Mouse (Mus musculus): ENCODE data around the gene Atf7. TPM values are rescaled to one million over a fixed set of nuclear protein-coding genes. Genes with fewer than 3 reads are reported as not detected.

The Atf7 gene
- polyA plus RNA-seq, 1 experiment from 2014 or later, result 13.7 TPM

DNA sequence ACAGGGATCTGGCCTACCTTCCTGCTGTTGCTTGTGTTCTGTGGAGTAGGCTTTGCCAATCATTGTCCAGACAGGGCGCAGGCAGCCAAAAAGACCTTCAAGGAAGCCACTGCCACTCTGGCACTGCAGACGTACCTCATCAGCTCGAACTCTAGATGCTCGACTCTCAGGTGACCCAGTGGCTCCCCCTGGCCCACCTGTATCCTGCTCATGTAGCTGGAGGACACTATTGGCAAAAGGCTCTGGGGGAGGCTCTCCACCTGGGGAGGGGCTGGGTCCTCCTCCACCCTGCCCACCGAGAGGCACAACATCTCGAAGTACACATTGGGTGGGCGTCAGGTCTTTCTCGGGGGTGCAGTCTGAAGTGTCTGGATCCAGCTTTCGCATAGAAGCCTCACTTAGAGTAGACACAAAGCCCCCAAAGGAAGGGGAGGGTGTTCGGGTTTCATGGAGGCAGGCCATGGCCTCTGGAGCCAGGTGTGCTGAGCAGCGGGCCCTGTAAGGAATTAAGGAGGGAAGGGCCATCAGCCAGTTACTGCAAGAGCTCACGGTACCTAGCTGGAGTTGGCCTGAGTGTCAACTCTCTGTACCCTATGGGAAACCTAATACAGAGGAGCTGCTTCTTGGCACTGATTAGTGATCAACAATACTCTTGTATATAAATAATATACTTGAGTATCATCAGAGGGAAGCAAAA is 120.0 kb downstream of the Atf7 start:
- H3K9me3 ChIP-seq (replicated peaks; ENCODE audit: control insufficient read depth, low read length), result no peaks in the 10 kb centered on the region
- no peaks in the 10 kb centered on the region; the same call in 1 of the 2 replicates for H3K4me1 ChIP-seq (ENCODE audit: control insufficient read depth, insufficient read depth, low read length)
- H3K4me2 ChIP-seq (ENCODE audit: low read depth, low read length), result no peak overlapping the region
- no peak overlapping the region for H3K4me3 ChIP-seq (ENCODE audit: low read depth, low read length)
- DNase-seq (ENCODE audit: low spot score), result no peak
- H3K9ac ChIP-seq (replicated peaks; ENCODE audit: low read length), result no peak overlapping the region
- WGBS, result 76% methylated on average over 12 of the region's 12 CpGs
- H3K27me3 ChIP-seq (ENCODE audit: control insufficient read depth, insufficient read depth, low read length), result no peaks in the 10 kb centered on the region
- H3K36me3 ChIP-seq (replicated peaks; ENCODE audit: control insufficient read depth, insufficient read depth, low read depth, low read length), result peaks cover 15% of the 10 kb centered on the region
- H3K27ac ChIP-seq (replicated peaks; ENCODE audit: low read depth, low read length), result no peak overlapping the region
- ATAC-seq (replicated peaks; ENCODE audit: insufficient number of reproducible peaks, low FRiP score, low TSS enrichment, low read depth), result no peak

DNA sequence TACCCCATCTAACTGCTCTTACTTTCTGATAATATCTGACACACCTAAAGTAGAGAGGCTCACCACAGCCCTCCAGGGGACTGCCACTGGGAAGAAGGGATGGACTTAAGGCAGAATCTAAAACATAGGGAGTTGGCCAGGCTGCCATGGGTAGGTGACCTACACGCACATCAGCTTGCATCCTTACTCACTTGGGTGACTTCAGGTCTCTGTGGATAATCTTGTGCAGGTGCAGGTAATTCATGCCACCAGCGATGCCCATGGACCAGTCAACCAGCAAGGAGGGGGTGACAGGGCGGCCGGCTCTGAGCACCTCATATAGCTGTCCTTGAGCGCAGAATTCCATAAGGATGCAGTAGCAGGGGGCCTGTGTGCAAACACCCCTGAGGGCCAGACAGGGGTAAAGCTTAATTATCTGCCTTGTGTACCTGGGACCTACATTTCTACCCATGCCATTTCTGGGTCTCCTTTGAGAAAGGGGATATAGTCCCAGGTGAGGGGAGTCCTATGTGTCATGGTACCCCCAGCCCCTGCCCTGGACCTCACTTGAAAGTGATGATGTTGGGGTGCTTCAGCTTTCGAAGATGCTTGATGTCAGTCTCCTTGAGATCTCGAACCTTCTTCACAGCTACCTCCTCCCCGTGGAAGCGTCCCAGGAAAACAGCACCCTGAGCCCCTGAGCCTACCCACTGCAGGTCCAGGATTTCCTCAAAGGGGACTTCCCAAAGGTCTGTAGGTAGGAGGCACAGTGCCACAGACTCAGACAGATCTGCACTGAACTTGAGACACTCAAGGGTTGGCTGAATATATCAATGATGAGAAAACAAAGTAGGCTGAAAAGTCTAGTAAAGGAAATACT is 121.1 kb downstream of the Atf7 start:
- no peaks in the 10 kb centered on the region for H3K27me3 ChIP-seq (ENCODE audit: control insufficient read depth, insufficient read depth, low read length)
- DNase-seq (ENCODE audit: low spot score) (no peak), ATAC-seq (replicated peaks; ENCODE audit: insufficient number of reproducible peaks, low FRiP score, low TSS enrichment, low read depth) (no peak; the same call in 1 of the 2 replicates)
- no peaks in the 10 kb centered on the region for H3K9me3 ChIP-seq (replicated peaks; ENCODE audit: control insufficient read depth, low read length)
- no peak overlapping the region for H3K9ac ChIP-seq (replicated peaks; ENCODE audit: low read length)
- no peak overlapping the region for H3K27ac ChIP-seq (replicated peaks; ENCODE audit: low read depth, low read length)
- no peak overlapping the region for H3K4me2 ChIP-seq (ENCODE audit: low read depth, low read length)
- H3K36me3 ChIP-seq (replicated peaks; ENCODE audit: control insufficient read depth, insufficient read depth, low read depth, low read length), result peaks cover 22% of the 10 kb centered on the region
- no peaks in the 10 kb centered on the region for H3K4me1 ChIP-seq (ENCODE audit: control insufficient read depth, insufficient read depth, low read length)
- 89% methylated on average over 9 of the region's 9 CpGs for WGBS
- no peak overlapping the region for H3K4me3 ChIP-seq (ENCODE audit: low read depth, low read length)

DNA sequence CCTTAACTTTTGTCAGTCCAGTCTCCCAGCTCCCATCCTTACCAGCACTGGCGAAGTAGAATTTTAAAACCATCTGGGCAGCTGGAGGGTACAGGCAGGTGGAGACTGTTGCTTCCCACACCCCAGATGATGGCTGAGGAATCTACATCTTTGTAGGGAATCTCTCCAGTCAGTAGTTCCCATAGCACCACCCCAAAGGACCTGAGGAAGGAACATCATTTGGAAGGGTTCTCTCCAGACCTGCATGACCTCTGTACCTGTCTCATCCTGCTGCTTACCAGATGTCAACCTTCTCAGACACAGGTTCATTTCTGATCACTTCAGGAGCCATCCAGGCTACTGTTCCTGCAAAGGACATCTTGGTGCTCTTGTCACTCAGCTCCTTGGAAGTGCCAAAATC is 121.8 kb downstream of the Atf7 start, which contains the start of gene Gm10337:
TSS of gene Gm10337 (plus strand) at position 276 of the 400 bp plus-strand sequence.
- Histone ChIP-seq H3K9me3 (replicated peaks; ENCODE audit: control insufficient read depth, low read length) (no peaks in the 10 kb centered on the region), H3K4me3 (ENCODE audit: low read depth, low read length) (no peak within 1 kb of the TSS), H3K27me3 (ENCODE audit: control insufficient read depth, insufficient read depth, low read length) (no peaks in the 10 kb centered on the region), H3K27ac (replicated peaks; ENCODE audit: low read depth, low read length) (no peak within 1 kb of the TSS), H3K9ac (replicated peaks; ENCODE audit: low read length) (no peak within 1 kb of the TSS), H3K4me1 (ENCODE audit: control insufficient read depth, insufficient read depth, low read length) (no peaks in the 10 kb centered on the region), H3K4me2 (ENCODE audit: low read depth, low read length) (no peak within 1 kb of the TSS), H3K36me3 (replicated peaks; ENCODE audit: control insufficient read depth, insufficient read depth, low read depth, low read length) (peaks cover 22% of the 10 kb centered on the region)
- 78% methylated on average over 1 of the region's 1 CpGs for WGBS
- no peak for ATAC-seq (replicated peaks; ENCODE audit: insufficient number of reproducible peaks, low FRiP score, low TSS enrichment, low read depth)
- DNase-seq (ENCODE audit: low spot score), result no peak

DNA sequence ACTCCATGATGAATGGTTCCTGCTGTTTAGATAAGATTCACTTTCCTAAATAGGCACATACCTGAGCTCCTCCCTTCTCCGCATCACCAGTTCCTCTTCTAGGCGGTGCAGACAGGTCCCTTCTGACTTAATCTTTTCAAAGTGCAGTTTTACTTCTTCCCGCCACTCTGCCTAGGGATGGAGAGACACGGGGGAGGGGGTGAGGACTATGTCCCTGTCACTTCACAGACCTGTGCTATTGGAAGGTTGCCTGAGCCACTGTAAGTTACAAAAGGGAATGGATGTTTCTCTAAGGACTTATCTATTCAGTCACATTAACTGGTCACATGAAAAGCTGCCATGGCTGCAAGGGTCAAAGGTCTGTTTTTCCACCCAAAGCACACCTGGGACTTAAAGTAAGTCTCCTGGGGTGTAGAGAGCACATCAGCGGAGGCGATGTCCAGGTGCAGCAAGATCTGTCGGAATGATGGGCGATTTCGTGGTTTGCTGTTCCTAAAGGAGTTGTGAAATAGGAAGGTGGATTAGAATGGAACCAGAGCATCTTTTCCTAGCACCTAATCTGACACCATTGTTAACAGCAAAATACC is 122.9 kb downstream of the Atf7 start:
- no peak overlapping the region for H3K4me3 ChIP-seq (ENCODE audit: low read depth, low read length)
- no peak for ATAC-seq (replicated peaks; ENCODE audit: insufficient number of reproducible peaks, low FRiP score, low TSS enrichment, low read depth)
- H3K27me3 ChIP-seq (ENCODE audit: control insufficient read depth, insufficient read depth, low read length), result no peaks in the 10 kb centered on the region
- no peak overlapping the region for H3K4me2 ChIP-seq (ENCODE audit: low read depth, low read length)
- DNase-seq (ENCODE audit: low spot score), result no peak
- no peaks in the 10 kb centered on the region for H3K4me1 ChIP-seq (ENCODE audit: control insufficient read depth, insufficient read depth, low read length)
- no peak overlapping the region for H3K27ac ChIP-seq (replicated peaks; ENCODE audit: low read depth, low read length)
- H3K36me3 ChIP-seq (replicated peaks; ENCODE audit: control insufficient read depth, insufficient read depth, low read depth, low read length), result peaks cover 22% of the 10 kb centered on the region
- no peaks in the 10 kb centered on the region for H3K9me3 ChIP-seq (replicated peaks; ENCODE audit: control insufficient read depth, low read length)
- H3K9ac ChIP-seq (replicated peaks; ENCODE audit: low read length), result no peak overlapping the region
- WGBS, result 80% methylated on average over 9 of the region's 9 CpGs

DNA sequence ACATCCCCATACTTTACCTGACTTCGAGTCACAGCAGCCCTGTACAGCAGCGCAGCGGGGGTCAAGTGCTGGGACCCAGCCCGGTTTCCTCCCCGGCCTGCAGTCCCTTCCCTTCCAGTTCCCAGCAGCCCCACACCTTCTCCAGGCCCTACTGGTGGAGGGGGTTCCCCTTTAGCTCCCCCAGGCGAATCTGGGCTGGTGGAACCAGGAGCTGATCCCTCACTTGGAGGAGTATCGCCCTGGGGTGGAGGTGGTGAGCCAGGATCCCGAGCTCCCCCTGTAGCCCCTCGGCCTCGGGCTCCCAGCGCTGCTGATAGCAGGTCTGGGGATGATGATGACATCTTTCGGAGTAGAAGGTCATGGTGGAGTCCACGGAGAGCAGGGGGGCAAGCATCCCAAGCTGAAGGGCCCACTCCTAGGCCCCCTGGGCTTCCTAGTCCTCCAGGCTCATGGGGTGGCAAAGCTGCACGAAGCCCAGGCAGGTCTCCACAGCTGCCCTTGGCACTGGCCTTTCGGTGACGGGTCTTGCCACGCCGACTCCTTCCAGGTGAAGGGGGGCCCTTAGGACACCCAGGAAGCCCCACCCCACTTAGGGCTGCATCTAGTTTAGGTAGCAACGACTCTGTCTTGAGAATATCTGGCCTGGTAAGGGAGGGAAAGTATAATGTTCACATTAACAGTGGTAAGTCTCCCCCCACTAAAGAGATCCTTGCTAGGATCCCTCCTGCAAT is 124.0 kb downstream of the Atf7 start:
- H3K36me3 ChIP-seq (replicated peaks; ENCODE audit: control insufficient read depth, insufficient read depth, low read depth, low read length), result peaks cover 24% of the 10 kb centered on the region
- H3K9me3 ChIP-seq (replicated peaks; ENCODE audit: control insufficient read depth, low read length), result no peaks in the 10 kb centered on the region
- H3K27me3 ChIP-seq (ENCODE audit: control insufficient read depth, insufficient read depth, low read length), result no peaks in the 10 kb centered on the region
- DNase-seq (ENCODE audit: low spot score) (no peak), ATAC-seq (replicated peaks; ENCODE audit: insufficient number of reproducible peaks, low FRiP score, low TSS enrichment, low read depth) (0 out of 2 replicates have a peak, but pooled peaks have one; percentile 11)
- WGBS, result 87% methylated on average over 19 of the region's 19 CpGs
- no peak overlapping the region for H3K4me3 ChIP-seq (ENCODE audit: low read depth, low read length)
- no peak overlapping the region for H3K27ac ChIP-seq (replicated peaks; ENCODE audit: low read depth, low read length)
- no peak overlapping the region for H3K4me2 ChIP-seq (ENCODE audit: low read depth, low read length)
- H3K4me1 ChIP-seq (ENCODE audit: control insufficient read depth, insufficient read depth, low read length), result no peaks in the 10 kb centered on the region
- H3K9ac ChIP-seq (replicated peaks; ENCODE audit: low read length), result no peak overlapping the region

DNA sequence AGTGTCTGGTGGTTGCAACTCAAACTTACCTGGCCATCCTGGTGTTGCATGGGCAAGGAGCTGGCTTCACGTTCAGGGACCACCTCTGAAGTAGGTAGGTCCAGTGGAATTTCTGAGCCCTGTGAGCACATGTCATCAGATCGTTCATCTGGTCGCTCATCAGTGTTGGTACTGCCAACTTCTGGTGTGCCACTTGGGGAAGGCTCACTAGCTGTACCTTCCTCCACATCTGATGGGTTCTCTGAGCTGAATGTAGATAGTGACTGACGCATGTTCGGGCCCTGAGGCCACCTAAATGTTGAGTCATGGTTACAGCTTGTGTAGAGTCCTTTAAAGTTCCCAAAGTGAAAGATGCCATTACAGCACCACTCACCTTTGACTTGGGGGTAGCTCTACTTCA is 124.8 kb downstream of the Atf7 start:
- ATAC-seq (replicated peaks; ENCODE audit: insufficient number of reproducible peaks, low FRiP score, low TSS enrichment, low read depth) (no peak), DNase-seq (ENCODE audit: low spot score) (no peak)
- H3K27ac ChIP-seq (replicated peaks; ENCODE audit: low read depth, low read length), result no peak overlapping the region
- no peaks in the 10 kb centered on the region for H3K4me1 ChIP-seq (ENCODE audit: control insufficient read depth, insufficient read depth, low read length)
- no peak overlapping the region for H3K4me3 ChIP-seq (ENCODE audit: low read depth, low read length)
- WGBS, result 88% methylated on average over 5 of the region's 5 CpGs
- peaks cover 24% of the 10 kb centered on the region for H3K36me3 ChIP-seq (replicated peaks; ENCODE audit: control insufficient read depth, insufficient read depth, low read depth, low read length)
- H3K9me3 ChIP-seq (replicated peaks; ENCODE audit: control insufficient read depth, low read length), result no peaks in the 10 kb centered on the region
- no peak overlapping the region for H3K4me2 ChIP-seq (ENCODE audit: low read depth, low read length)
- H3K27me3 ChIP-seq (ENCODE audit: control insufficient read depth, insufficient read depth, low read length), result no peaks in the 10 kb centered on the region
- H3K9ac ChIP-seq (replicated peaks; ENCODE audit: low read length), result no peak overlapping the region

DNA sequence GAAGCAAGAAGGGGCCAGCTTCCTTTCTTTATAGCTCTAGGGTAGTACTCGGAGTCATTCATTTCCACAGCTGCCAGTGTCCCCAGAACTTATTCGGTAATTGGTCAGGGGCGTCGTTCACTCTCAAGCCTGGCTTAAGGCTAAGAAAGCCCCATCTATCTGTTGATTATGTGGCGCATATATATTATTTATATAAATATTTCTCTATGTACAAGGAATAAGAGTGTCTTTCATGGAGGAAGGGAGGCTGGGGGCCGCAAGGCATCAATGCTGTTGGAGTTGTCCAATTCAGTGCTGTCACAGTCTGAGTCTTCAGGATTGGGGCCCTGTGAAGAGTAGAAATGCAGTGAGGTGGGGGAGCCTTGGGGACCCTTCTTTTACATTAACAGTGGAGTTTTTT is 125.4 kb downstream of the Atf7 start:
- 94% methylated on average over 6 of the region's 6 CpGs for WGBS
- no peaks in the 10 kb centered on the region for H3K4me1 ChIP-seq (ENCODE audit: control insufficient read depth, insufficient read depth, low read length)
- H3K9me3 ChIP-seq (replicated peaks; ENCODE audit: control insufficient read depth, low read length), result no peaks in the 10 kb centered on the region
- peaks cover 24% of the 10 kb centered on the region for H3K36me3 ChIP-seq (replicated peaks; ENCODE audit: control insufficient read depth, insufficient read depth, low read depth, low read length)
- H3K27ac ChIP-seq (replicated peaks; ENCODE audit: low read depth, low read length), result no peak overlapping the region
- ATAC-seq (replicated peaks; ENCODE audit: insufficient number of reproducible peaks, low FRiP score, low TSS enrichment, low read depth) (no peak), DNase-seq (ENCODE audit: low spot score) (no peak)
- no peak overlapping the region for H3K4me3 ChIP-seq (ENCODE audit: low read depth, low read length)
- no peak overlapping the region for H3K4me2 ChIP-seq (ENCODE audit: low read depth, low read length)
- H3K9ac ChIP-seq (replicated peaks; ENCODE audit: low read length), result no peak overlapping the region
- no peaks in the 10 kb centered on the region for H3K27me3 ChIP-seq (ENCODE audit: control insufficient read depth, insufficient read depth, low read length)

All from embryonic facial prominence, embryonic 11.5 days (tissue).